Mouse (Mus musculus) kidney, embryonic 16.5 days (tissue): Measurements from ENCODE around the gene Slc8a2. TPM values are rescaled to one million over a fixed set of nuclear protein-coding genes. Genes with fewer than 3 reads are reported as not detected.

Source experiments
- ATAC-seq: fragments of 200-750 bp; cut with Nextera tagmentation; 2 replicates; pipeline ENCODE4 v1.8.0; 2017; ENCODE audit warnings: moderate TSS enrichment; ENCODE audit not compliant: low FRiP score, low TSS enrichment
- H3K27ac ChIP-seq: fragments of 300-500 bp; sonication (generic); 2 replicates; pipeline ENCODE4 v1.5.1; 2014; ENCODE audit warnings: low read length
- H3K27me3 ChIP-seq: fragments of 300-500 bp; sonication (generic); 2 replicates; pipeline ENCODE4 v1.6.1; 2014; ENCODE audit warnings: low read length, control low read depth, mixed read lengths; ENCODE audit not compliant: insufficient read depth
- H3K36me3 ChIP-seq: fragments of 300-500 bp; sonication (generic); 2 replicates; pipeline ENCODE4 v1.6.1; 2014; ENCODE audit warnings: low read length, control low read depth, mixed read lengths; ENCODE audit not compliant: insufficient read depth
- H3K4me1 ChIP-seq: fragments of 300-500 bp; sonication (generic); 2 replicates; pipeline ENCODE4 v1.6.1; 2014; ENCODE audit warnings: low read length, control low read depth, mixed read lengths; ENCODE audit not compliant: insufficient read depth
- H3K4me2 ChIP-seq: fragments of 300-500 bp; sonication (generic); replicated peaks from 2 replicates; pipeline ENCODE4 v1.6.1; 2014; ENCODE audit warnings: low read depth, low read length
- H3K4me3 ChIP-seq: fragments of 300-500 bp; sonication (generic); 2 replicates; pipeline ENCODE4 v1.5.1; 2014; ENCODE audit warnings: mild to moderate bottlenecking, low read length
- H3K9ac ChIP-seq: fragments of 300-500 bp; sonication (generic); replicated peaks from 2 replicates; pipeline ENCODE4 v1.6.1; 2014; ENCODE audit warnings: low read length
- H3K9me3 ChIP-seq: fragments of 300-500 bp; sonication (generic); 2 replicates; pipeline ENCODE4 v1.6.1; 2016; ENCODE audit warnings: low read length, control low read depth
- WGBS: fragments of 180-500 bp; shearing (Covaris S2); extraction: QIAGEN DNeasy Blood & Tissue Kit; methylation state at CpG from one replicate; pipeline ENCODE4 v1.1.7; 2014; 5-methylcytosine and 5-hydroxymethylcytosine counted together
- polyA plus RNA-seq: library from polyadenylated mRNA; unstranded; fragments of >200 nt; fragmentation: Nextera tagmentation; extraction: Ambion mirVana; gene quantifications from 2 replicates; pipeline ENCODE4 v1.2.1, GENCODE M21; 2015

The Slc8a2 gene
- polyA plus RNA-seq, 1 experiment from 2014 or later: 0.12 TPM

- H3K9ac ChIP-seq: no peak overlapping the region; the same call in 1 of the 2 replicates
- WGBS: 75% methylated on average over 15 of the region's 15 CpGs
Measured at GRCm38 (mm10) chr7:16101726-16102475, 27.7 kb upstream of the Slc8a2 start.

GRCm38 (mm10) chr7:16102686-16103226 lies 26.9 kb upstream of the Slc8a2 start:
- H3K4me3 ChIP-seq: no peak overlapping the region
- ATAC-seq: no peak
- H3K27ac ChIP-seq: no peak overlapping the region
- H3K9ac ChIP-seq: no peak overlapping the region
- no peaks in the 10 kb centered on the region for H3K27me3 ChIP-seq
- H3K4me2 ChIP-seq: no peak overlapping the region
- peaks cover 15% of the 10 kb centered on the region for H3K4me1 ChIP-seq
- no peaks in the 10 kb centered on the region for H3K9me3 ChIP-seq
- WGBS: 92% methylated on average over 5 of the region's 5 CpGs
- peaks cover 15% of the 10 kb centered on the region for H3K36me3 ChIP-seq

More at GRCm38 (mm10) chr7:16101726-16102475, 27.7 kb upstream of the Slc8a2 start:
- Histone ChIP-seq H3K27ac (no peak overlapping the region), H3K36me3 (peaks cover 10% of the 10 kb centered on the region; the same call in 1 of the 2 replicates), H3K9me3 (no peaks in the 10 kb centered on the region), H3K4me1 (peaks cover 17% of the 10 kb centered on the region), H3K4me3 (no peak overlapping the region), H3K27me3 (no peaks in the 10 kb centered on the region), H3K4me2 (no peak overlapping the region)
- ATAC-seq: no peak

- 70% methylated on average over 6 of the region's 6 CpGs for WGBS
- H3K36me3 ChIP-seq: peaks cover 25% of the 10 kb centered on the region
Measured at GRCm38 (mm10) chr7:16103760-16104159, 25.9 kb upstream of the Slc8a2 start.

DNA sequence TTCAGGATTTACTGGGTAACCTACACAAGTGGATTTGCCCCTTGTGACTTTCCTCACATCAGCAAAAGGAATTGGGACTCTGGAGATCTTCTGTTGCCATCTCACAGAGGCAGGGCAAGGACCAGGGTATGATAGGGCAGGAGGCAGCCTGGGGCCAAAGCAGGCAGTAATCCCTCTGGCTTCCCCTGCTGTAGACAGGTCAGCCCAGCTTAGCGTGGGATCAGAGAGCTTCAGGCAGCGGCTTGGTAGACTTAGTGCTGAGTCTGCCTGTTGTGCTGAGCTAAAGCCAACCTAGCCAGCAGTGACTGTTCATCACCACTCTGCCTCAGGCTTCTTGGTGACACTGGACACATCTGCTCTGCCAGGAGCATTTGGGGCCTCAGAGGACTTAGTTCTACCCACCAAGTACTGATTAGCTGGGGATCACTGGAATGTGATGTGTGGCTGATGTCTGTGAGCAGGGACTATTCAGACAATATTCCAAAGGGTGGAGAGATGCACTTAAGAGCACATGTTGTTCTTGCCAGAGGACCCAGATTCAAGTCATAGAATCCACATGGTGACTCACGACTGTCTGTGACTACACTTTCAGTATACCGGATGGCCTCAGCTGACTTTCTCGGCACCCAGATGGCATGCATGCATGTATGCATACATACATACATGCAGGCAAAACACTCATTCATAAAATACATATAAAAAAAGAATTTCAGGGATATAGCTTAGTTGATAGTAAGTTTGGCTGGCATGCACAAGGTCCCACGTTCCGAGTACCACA lies 24.8 kb upstream of the Slc8a2 start:
- Histone ChIP-seq H3K4me3 (no peak overlapping the region), H3K9ac (no peak overlapping the region), H3K27ac (no peak overlapping the region), H3K4me2 (no peak overlapping the region), H3K4me1 (peaks cover 6% of the 10 kb centered on the region), H3K36me3 (peaks cover 35% of the 10 kb centered on the region), H3K9me3 (no peaks in the 10 kb centered on the region), H3K27me3 (no peaks in the 10 kb centered on the region)
- WGBS: 93% methylated on average over 7 of the region's 7 CpGs
- ATAC-seq: no peak

More at GRCm38 (mm10) chr7:16103760-16104159, 25.9 kb upstream of the Slc8a2 start:
- H3K27ac ChIP-seq: no peak overlapping the region
- H3K4me3 ChIP-seq: no peak overlapping the region
- no peak overlapping the region for H3K9ac ChIP-seq
- H3K9me3 ChIP-seq: no peaks in the 10 kb centered on the region
- H3K4me1 ChIP-seq: peaks cover 14% of the 10 kb centered on the region
- ATAC-seq: peak; percentile 35; the same call in 1 of the 2 replicates
- no peaks in the 10 kb centered on the region for H3K27me3 ChIP-seq
- H3K4me2 ChIP-seq: no peak overlapping the region

- Histone ChIP-seq H3K9me3 (no peaks in the 10 kb centered on the region), H3K4me1 (no peaks in the 10 kb centered on the region), H3K27ac (no peak overlapping the region), H3K4me3 (no peak overlapping the region), H3K27me3 (no peaks in the 10 kb centered on the region), H3K36me3 (peaks cover 69% of the 10 kb centered on the region), H3K9ac (no peak overlapping the region), H3K4me2 (no peak overlapping the region)
- 90% methylated on average over 9 of the region's 9 CpGs for WGBS
- no peak for ATAC-seq
Measured at GRCm38 (mm10) chr7:16108886-16109542, 20.6 kb upstream of the Slc8a2 start.

DNA sequence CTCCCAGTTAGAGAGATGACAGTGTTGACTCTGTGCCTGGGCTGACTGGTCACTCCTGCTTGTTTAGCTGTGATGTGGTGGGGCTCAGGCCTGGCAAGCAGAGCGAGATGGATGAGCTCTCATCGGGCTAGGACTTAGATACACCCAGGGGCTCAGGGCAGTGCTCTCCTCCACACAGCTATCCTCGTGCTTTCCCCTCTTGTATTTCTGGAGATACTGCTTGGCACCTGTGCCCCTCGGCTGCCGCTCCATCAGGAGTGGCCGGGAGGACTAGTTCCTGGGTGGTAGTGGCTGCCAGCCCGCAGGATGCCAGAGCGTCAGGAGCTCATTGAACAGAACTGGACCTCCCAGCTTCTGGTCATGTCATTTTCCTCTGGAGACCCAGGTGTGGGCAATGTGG lies 19.5 kb upstream of the Slc8a2 start:
- no peak overlapping the region for H3K4me3 ChIP-seq
- H3K9me3 ChIP-seq: no peaks in the 10 kb centered on the region
- peaks cover 76% of the 10 kb centered on the region for H3K36me3 ChIP-seq
- H3K27ac ChIP-seq: no peak overlapping the region
- H3K4me2 ChIP-seq: no peak overlapping the region
- WGBS: 92% methylated on average over 8 of the region's 8 CpGs
- no peak overlapping the region for H3K9ac ChIP-seq
- H3K27me3 ChIP-seq: no peaks in the 10 kb centered on the region
- no peaks in the 10 kb centered on the region for H3K4me1 ChIP-seq
- ATAC-seq: no peak

DNA sequence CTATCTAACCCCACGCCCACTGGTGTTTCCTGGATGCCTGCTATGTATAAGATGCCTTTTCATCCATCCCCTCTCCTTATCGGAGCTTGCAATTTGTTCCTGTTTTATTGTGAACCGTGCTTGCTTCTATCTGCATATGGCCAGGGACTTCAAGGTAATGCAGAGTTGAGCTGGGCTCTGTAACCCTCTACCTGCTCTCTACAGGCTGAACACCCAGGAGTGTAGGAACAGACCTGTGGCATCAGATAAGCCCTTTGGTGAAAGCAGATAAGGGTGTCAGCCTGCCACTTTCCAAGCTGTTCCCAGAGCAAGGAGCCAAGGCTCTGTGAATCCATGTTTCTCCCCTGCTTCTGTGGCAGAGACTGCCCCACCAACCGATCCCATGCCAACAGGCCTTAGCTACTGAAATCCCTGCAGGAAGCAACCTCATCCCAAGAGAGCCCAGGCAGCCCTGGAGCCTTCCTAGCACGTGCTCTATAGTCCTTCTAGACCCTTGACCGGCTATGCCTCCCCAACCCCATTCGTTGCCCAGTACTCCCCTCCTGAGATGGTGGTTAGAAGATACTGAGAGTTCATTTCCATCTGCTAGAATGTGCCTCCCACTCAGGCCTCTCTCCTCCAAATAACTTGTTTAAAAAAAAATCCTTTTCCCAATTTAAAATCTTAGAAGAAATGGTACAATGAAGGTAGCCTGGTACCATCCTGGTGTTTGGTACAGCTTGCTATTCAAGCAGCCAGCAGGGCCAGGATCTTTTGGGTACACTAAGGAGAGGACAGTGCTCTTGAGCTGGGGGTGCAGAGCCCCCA lies 18.1 kb upstream of the Slc8a2 start:
- Histone ChIP-seq H3K27ac (no peak overlapping the region), H3K4me3 (no peak overlapping the region), H3K4me2 (no peak overlapping the region), H3K9ac (no peak overlapping the region), H3K36me3 (peaks cover 88% of the 10 kb centered on the region), H3K9me3 (no peaks in the 10 kb centered on the region), H3K27me3 (no peaks in the 10 kb centered on the region), H3K4me1 (no peaks in the 10 kb centered on the region)
- WGBS: 90% methylated on average over 7 of the region's 7 CpGs
- no peak for ATAC-seq

DNA sequence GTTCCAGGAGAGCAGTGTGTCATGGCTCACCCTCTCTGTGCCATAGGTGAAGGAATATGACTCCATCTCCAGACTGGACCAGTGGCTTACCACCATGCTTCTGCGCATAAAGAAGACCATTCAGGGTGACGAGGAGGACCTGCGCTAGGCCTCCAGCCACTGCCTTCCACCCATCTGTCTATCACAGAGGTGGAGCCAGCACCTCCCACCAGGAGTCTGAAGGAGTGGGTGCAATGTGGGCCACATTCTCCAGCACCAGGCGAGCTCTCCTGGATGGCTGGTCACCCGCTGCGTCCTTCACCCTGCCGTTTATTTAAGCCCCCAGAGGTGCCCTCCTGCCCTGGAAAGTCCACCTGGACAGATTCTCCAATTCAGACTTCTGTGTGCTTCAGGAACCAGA lies 13.2 kb upstream of the Slc8a2 start:
- no peak for ATAC-seq
- H3K4me2 ChIP-seq: no peak overlapping the region
- H3K4me3 ChIP-seq: no peak overlapping the region
- no peaks in the 10 kb centered on the region for H3K9me3 ChIP-seq
- peaks cover 11% of the 10 kb centered on the region for H3K4me1 ChIP-seq
- peaks cover 65% of the 10 kb centered on the region for H3K36me3 ChIP-seq
- no peaks in the 10 kb centered on the region for H3K27me3 ChIP-seq
- WGBS: 92% methylated on average over 7 of the region's 7 CpGs
- H3K27ac ChIP-seq: no peak overlapping the region
- H3K9ac ChIP-seq: no peak overlapping the region

- peaks cover 59% of the 10 kb centered on the region for H3K36me3 ChIP-seq
- no peaks in the 10 kb centered on the region for H3K27me3 ChIP-seq
- H3K4me1 ChIP-seq: peaks cover 11% of the 10 kb centered on the region
- H3K9ac ChIP-seq: no peak overlapping the region
- ATAC-seq: no peak
- no peak overlapping the region for H3K4me2 ChIP-seq
- no peak overlapping the region for H3K27ac ChIP-seq
- WGBS: 82% methylated on average over 3 of the region's 3 CpGs
- no peaks in the 10 kb centered on the region for H3K9me3 ChIP-seq
- H3K4me3 ChIP-seq: no peak overlapping the region
Measured at GRCm38 (mm10) chr7:16117100-16117499, 12.5 kb upstream of the Slc8a2 start.
